Mouse (Mus musculus): ENCODE results near the gene Gaa. TPM values are rescaled to one million over a fixed set of nuclear protein-coding genes. Genes with fewer than 3 reads are reported as not detected.
A peak's percentile ranks its signal among the peaks of the same experiment; 100 is the strongest.

Gaa gene
- polyA plus RNA-seq, 1 experiment = 94.8 TPM

- Histone ChIP-seq H3K4me1 (replicated peaks; ENCODE audit: control insufficient read depth, insufficient read depth, low read length) (peaks cover 16% of the 10 kb centered on the region), H3K36me3 (ENCODE audit: control insufficient read depth, insufficient read depth, low read length) (peaks cover 27% of the 10 kb centered on the region), H3K27me3 (ENCODE audit: control insufficient read depth, insufficient read depth, low read length) (no peaks in the 10 kb centered on the region), H3K4me3 (ENCODE audit: control insufficient read depth, insufficient read depth, low read length) (peak within 1 kb of the TSS; percentile 94), H3K27ac (ENCODE audit: control insufficient read depth, insufficient read depth, low read length) (no peak within 1 kb of the TSS; the same call in 1 of the 2 replicates)
- peak; percentile 96 for DNase-seq
- no peak for TF ChIP-seq CTCF (IDR thresholded peaks at IDR 0.05; ENCODE audit: borderline replicate concordance, control insufficient read depth, extremely low read depth, insufficient read depth, low read length, poor library complexity)
- no peak for TF ChIP-seq POLR2A (IDR thresholded peaks at IDR 0.05; ENCODE audit: control insufficient read depth, extremely low read depth, insufficient read depth, low read length, poor library complexity)
- WGBS = under 1% methylated on average over 89 of the region's 89 CpGs
These were observed 31.9 kb downstream of the Gaa start, which contains the start of gene Eif4a3 for GRCm38 (mm10) chr11:119299391-119300245. Gene Eif4a3, minus strand, starts transcription at chr11:119300089.

GRCm38 (mm10) chr11:119300246-119300935 lies 32.7 kb downstream of the Gaa start:
- peak overlapping the region; percentile 94 for H3K4me3 ChIP-seq (ENCODE audit: control insufficient read depth, insufficient read depth, low read length)
- TF ChIP-seq POLR2A (IDR thresholded peaks at IDR 0.05; ENCODE audit: control insufficient read depth, extremely low read depth, insufficient read depth, low read length, poor library complexity) (no peak), CTCF (IDR thresholded peaks at IDR 0.05; ENCODE audit: borderline replicate concordance, control insufficient read depth, extremely low read depth, insufficient read depth, low read length, poor library complexity) (no peak)
- DNase-seq = no peak
- H3K4me1 ChIP-seq (replicated peaks; ENCODE audit: control insufficient read depth, insufficient read depth, low read length) = peaks cover 16% of the 10 kb centered on the region
- H3K27ac ChIP-seq (ENCODE audit: control insufficient read depth, insufficient read depth, low read length) = no peak overlapping the region
- H3K27me3 ChIP-seq (ENCODE audit: control insufficient read depth, insufficient read depth, low read length) = no peaks in the 10 kb centered on the region
- H3K36me3 ChIP-seq (ENCODE audit: control insufficient read depth, insufficient read depth, low read length) = peaks cover 20% of the 10 kb centered on the region
- WGBS = 4% methylated on average over 31 of the region's 31 CpGs

- H3K36me3 ChIP-seq (ENCODE audit: control insufficient read depth, insufficient read depth, low read length) = peaks cover 14% of the 10 kb centered on the region
- peaks cover 16% of the 10 kb centered on the region for H3K4me1 ChIP-seq (replicated peaks; ENCODE audit: control insufficient read depth, insufficient read depth, low read length)
- DNase-seq = no peak
- no peak for TF ChIP-seq POLR2A (IDR thresholded peaks at IDR 0.05; ENCODE audit: control insufficient read depth, extremely low read depth, insufficient read depth, low read length, poor library complexity)
- no peak for TF ChIP-seq CTCF (IDR thresholded peaks at IDR 0.05; ENCODE audit: borderline replicate concordance, control insufficient read depth, extremely low read depth, insufficient read depth, low read length, poor library complexity)
- WGBS = 52% methylated on average over 2 of the region's 2 CpGs
- H3K27ac ChIP-seq (ENCODE audit: control insufficient read depth, insufficient read depth, low read length) = no peak overlapping the region
- H3K4me3 ChIP-seq (ENCODE audit: control insufficient read depth, insufficient read depth, low read length) = no peak overlapping the region
- H3K27me3 ChIP-seq (ENCODE audit: control insufficient read depth, insufficient read depth, low read length) = no peaks in the 10 kb centered on the region
These were observed 33.3 kb downstream of the Gaa start for GRCm38 (mm10) chr11:119300986-119301385.

- Histone ChIP-seq H3K4me3 (ENCODE audit: control insufficient read depth, insufficient read depth, low read length) (no peak overlapping the region), H3K27me3 (ENCODE audit: control insufficient read depth, insufficient read depth, low read length) (no peaks in the 10 kb centered on the region), H3K4me1 (replicated peaks; ENCODE audit: control insufficient read depth, insufficient read depth, low read length) (peaks cover 5% of the 10 kb centered on the region), H3K36me3 (ENCODE audit: control insufficient read depth, insufficient read depth, low read length) (no peaks in the 10 kb centered on the region), H3K27ac (ENCODE audit: control insufficient read depth, insufficient read depth, low read length) (no peak overlapping the region)
- 60% methylated on average over 16 of the region's 16 CpGs for WGBS
- peak; percentile 54 for DNase-seq
- TF ChIP-seq CTCF (IDR thresholded peaks at IDR 0.05; ENCODE audit: borderline replicate concordance, control insufficient read depth, extremely low read depth, insufficient read depth, low read length, poor library complexity) (no peak), POLR2A (IDR thresholded peaks at IDR 0.05; ENCODE audit: control insufficient read depth, extremely low read depth, insufficient read depth, low read length, poor library complexity) (no peak)
These were observed 37.4 kb downstream of the Gaa start for GRCm38 (mm10) chr11:119304904-119305712.

- no peaks in the 10 kb centered on the region for H3K36me3 ChIP-seq (ENCODE audit: control insufficient read depth, insufficient read depth, low read length)
- no peak overlapping the region for H3K27ac ChIP-seq (ENCODE audit: control insufficient read depth, insufficient read depth, low read length)
- 74% methylated on average over 13 of the region's 13 CpGs for WGBS
- no peak overlapping the region for H3K4me3 ChIP-seq (ENCODE audit: control insufficient read depth, insufficient read depth, low read length)
- H3K4me1 ChIP-seq (replicated peaks; ENCODE audit: control insufficient read depth, insufficient read depth, low read length) = no peaks in the 10 kb centered on the region
- H3K27me3 ChIP-seq (ENCODE audit: control insufficient read depth, insufficient read depth, low read length) = no peaks in the 10 kb centered on the region
- TF ChIP-seq CTCF (IDR thresholded peaks at IDR 0.05; ENCODE audit: borderline replicate concordance, control insufficient read depth, extremely low read depth, insufficient read depth, low read length, poor library complexity) (no peak), POLR2A (IDR thresholded peaks at IDR 0.05; ENCODE audit: control insufficient read depth, extremely low read depth, insufficient read depth, low read length, poor library complexity) (no peak)
- DNase-seq = no peak
These were observed 39.3 kb downstream of the Gaa start for GRCm38 (mm10) chr11:119306762-119307657.
